Mouse (Mus musculus) C2C12 (cell line): ENCODE measurements around the gene Pik3cd.

Experiments
- CTCF ChIP-seq: IDR thresholded peaks from one replicate; pipeline ENCODE4 v1.5.1; 2011; ENCODE audit not compliant: control insufficient read depth, insufficient read depth, insufficient read length
- MAX ChIP-seq: IDR thresholded peaks from one replicate; pipeline ENCODE4 v1.6.1; 2011; ENCODE audit warnings: mild to moderate bottlenecking, control low read depth
- MYOG ChIP-seq: IDR thresholded peaks from one replicate; pipeline ENCODE4 v1.6.1; 2011; ENCODE audit not compliant: control insufficient read depth, insufficient read length; ENCODE audit errors: extremely low read depth
- USF1 ChIP-seq: IDR thresholded peaks from one replicate; pipeline ENCODE4 v1.6.1; 2011; ENCODE audit warnings: low read depth, mild to moderate bottlenecking, control low read depth, moderate library complexity

DNA sequence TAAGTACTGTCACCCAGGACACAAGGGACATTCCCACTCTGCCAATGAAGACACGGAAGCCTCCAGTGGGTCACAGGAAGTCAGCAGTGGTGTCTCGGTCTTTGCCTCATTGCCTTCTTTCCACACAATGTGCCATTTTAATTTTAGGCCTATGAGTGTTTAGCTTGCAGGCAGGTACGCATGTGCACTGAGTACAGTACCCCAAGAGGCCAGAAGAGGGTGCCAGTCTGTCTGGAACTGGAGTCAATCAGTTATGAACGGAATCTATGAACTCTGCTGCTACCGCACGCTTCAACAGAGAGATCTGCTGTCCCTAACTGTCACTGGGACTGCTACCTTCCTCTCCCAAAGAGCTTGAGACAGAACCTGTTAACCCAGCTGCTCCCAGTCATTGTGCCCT is 17.3 kb upstream of the Pik3cd start:
- TF ChIP-seq CTCF (no peak), MAX (no peak), USF1 (no peak), MYOG (no peak)
